Mouse (Mus musculus): ENCODE data around the gene Aplp1.
A peak's percentile ranks its signal among the peaks of the same experiment; 100 is the strongest.

Aplp1 gene

DNA sequence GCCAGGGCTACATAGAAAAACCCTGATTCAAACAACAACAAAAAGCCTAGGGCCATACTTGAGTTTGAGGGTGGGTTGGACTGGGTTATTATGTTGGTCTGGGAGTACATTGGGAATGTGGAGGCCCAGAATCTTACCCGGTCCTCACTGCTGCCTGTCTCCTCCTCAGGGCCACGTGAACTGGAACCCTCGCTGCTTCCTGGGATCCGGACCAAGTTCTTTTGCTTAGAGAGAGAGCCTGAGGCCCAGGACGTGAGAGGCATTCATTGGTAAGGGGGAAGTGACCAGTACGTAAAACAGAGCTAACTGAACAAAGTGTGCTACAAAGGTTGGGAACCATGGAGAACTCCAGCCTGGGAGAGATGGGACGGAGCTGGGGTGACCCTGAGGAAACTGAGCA lies 4.9 kb upstream of the Aplp1 start:
- no peak for DNase-seq (ENCODE audit: low read depth, low spot score)

DNA sequence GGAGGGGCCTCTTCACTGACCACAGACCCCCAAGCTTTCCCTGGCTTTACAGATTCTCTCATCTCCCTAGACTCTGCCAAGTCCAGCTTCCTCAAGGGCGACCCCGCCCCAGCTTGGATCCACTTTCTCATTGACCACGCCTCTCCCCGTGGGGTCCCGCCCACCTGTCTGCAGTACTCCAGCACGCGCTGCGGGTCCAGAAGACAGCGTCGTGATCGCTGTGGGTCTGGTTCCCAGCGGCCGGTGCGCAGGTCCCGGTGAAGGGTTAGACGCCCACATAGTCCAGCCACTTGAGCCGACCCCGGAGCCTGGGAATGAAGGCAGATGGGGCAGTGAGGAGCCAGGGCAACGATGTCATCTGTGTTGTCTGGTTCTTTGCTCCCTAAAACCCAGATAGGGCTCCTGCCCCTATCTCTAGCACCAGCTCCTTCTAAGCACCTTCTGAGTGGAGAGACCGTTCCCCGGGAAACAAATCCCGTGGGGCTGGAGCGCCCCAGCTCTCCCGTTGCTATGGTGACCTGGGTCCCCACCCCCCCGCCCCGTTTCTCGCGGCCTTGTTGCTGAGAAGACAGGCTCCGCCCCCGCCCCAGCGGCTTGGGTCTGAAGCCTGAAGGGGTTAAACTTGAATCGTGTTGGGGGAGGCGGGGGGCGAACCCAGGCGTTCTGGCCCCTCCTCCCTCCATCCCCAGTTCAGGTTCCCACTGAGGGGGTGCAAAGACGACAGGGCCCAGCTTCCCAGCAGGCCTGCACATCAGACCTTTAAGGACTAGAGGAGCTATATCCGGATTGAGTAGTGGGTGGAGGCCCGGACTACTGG lies 973 bp downstream of the Aplp1 start:
- DNase-seq (ENCODE audit: low read depth, low spot score), result no peak

DNA sequence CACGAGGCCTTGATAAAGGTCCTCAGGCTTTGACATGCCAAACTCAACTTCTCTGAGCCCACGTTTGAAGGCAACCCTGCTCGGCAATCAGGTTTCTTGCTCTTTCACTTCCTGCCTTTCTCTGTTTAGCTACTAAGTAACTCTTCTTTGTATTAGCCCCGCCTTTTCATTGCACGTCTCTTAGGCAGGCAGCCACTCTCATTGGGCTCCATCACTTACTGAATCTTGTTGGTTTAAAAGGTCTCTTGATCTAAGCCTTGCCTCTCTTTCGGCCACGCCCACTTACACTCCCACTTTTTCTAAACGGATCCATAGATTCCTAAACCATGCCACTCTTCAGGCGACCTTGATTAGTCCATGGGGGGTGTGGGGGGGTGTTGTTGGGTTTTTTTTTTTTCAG lies 1.6 kb downstream of the Aplp1 start:
- DNase-seq (ENCODE audit: low read depth, low spot score), result no peak

DNA sequence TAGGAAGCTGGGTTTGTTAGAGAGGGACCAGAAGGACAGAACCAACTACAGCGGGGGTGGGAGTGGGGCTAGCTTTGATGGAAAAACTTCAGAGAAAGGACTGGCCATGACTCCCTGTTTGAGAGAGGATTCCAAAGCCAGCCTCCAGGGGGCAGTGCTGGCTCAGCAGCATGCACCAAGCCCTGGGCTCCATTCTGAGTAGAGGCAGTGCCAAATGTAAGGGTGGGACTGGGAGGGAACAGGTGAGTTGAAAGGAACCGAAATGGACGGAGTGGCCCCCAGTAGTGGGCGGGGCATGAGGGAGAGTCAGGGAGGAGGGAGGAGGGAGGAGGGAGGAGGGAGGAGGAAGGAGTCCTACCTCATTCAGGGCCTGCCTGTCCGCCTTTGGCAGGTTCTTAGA lies 4.6 kb downstream of the Aplp1 start:
- no peak for DNase-seq (ENCODE audit: low read depth, low spot score)

DNA sequence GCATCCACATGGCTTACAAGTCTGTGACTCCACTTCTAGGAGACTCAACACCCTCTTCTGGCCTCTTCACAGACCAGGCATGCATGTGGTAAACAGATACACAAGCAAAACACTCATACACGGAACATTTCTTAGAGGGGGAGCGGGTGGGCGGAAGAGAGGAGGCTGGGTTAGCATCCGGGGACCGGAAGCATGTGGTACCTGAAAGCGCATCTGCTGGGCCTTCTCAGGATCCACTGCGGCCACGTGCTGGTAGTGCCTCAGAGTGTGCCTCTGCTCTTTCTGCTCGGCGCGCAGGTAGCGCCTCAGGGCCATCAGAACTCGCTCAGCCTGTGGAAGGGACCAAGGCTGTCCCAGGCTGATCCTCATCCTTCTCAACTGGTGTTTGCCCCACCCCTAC lies 5.6 kb downstream of the Aplp1 start:
- DNase-seq (ENCODE audit: low read depth, low spot score), result no peak

DNA sequence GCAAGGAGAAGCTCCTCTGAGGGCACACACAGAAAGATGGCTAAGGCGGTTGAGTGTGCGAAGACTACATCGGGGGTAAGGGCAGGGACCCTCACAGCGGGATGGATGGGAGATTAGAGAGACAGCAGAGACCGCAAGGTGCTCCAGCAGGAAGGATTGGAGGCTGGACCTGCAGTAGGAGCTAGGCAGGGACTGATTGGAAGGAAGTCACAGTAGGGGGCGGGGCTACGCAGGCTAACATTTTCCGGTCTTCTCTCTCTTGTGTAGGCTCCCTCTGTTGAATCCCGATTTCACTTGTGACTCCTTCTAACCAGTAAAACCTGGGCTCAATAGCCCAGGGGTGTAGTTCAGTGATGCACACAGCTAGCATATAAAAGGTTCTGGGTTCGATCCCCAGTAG lies 8.5 kb downstream of the Aplp1 start:
- DNase-seq (ENCODE audit: low read depth, low spot score), result no peak

DNA sequence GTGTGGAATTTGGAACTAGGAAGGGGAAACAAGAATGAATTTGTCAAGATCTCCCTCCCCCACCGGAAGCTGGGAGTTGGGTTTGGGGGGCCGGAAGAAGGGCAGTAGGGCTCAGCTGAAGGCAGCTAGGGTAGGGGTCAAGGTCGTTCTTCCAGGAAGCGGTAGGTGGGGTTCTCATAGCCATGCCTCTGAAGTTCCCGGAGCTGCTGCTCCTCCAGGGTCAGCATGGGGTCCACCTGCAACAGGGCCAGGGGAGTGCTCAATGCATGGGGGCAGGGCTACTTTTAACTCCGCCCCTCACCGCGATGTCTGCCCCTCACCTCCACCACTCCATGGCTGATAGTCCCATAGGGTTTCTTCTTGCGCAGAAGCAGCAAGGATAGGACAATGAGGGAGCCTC lies 10.2 kb downstream of the Aplp1 start:
- no peak for DNase-seq (ENCODE audit: low read depth, low spot score)

DNA sequence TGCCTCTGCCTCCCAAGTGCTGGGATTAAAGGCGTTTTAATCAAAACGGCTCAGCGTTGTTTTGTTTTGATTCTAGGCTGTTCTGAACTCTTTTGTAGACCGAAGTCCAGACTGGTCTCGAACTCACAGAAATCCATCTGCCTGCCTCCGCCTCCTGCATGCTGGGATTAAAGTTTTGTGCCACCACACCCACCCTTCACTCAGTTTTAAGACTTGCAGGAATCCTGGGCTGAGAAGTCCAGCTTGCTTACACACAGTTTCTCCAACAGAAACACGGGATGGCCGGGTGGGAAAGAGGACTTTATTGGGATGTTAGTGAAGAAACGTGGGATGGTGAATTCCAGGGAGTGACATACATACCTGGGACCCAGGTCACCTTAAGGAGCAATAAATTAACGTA lies 10.6 kb downstream of the Aplp1 start:
- DNase-seq (ENCODE audit: low read depth, low spot score), result no peak

DNA sequence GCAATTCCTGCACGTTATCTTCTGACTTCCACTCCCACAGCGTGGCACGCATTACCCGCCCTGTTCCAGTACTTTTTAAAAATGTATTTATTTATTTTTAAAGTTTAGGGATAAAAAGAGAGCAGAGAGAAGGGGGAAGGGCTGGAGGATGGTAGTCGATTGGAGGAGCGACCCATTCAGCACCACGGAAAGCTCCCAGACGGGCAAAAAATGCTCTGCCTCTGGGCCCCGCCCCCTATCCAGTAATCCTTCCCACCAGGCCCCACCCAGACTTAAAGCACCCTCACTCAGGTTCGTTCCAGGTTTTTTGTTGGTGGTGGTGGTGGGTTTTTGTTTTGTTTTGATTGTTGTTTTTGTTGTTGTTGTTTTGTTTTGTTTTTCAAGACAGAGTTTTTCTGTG lies 11.1 kb downstream of the Aplp1 start:
- DNase-seq (ENCODE audit: low read depth, low spot score), result no peak

DNA sequence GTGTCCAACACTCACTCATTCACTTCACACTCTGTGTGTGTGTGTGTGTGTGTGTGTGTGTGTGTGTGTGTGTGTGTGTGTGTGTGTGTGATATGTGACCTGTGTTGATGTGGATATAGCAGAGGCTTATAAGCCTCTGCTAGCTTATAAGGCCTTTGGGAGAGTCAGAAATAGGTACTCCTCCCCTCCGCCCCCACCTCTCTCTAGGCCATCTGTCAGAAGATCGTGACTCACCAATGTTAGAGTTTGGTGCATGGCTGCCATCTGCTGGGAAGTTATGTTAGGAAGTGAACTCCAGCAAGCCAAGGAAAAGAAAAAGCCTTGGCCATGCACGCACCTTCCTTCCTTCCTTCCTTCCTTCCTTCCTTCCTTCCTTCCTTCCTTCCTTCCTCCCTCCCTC lies 13.5 kb downstream of the Aplp1 start:
- DNase-seq (ENCODE audit: low read depth, low spot score), result peak; percentile 67

DNA sequence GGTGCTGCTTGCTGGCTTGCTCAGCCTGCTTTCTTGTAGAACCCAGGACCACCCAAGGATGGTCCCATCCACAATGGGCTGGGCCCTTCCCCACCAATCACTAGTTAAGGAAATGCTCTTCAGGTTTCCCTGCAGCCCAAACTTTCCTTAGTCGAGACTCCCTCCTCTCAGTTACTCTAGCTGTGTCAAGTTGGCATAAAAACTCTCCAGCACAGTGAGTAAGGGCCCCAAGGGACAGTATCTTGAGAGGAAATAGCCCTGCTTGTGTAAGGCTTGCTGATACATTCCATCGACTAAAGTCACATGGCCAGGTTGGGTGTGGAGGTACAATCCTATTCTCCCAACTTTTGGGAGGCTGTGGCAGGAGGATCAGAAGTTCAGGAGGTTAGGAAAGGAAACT lies 15.1 kb downstream of the Aplp1 start:
- DNase-seq (ENCODE audit: low read depth, low spot score), result no peak

DNA sequence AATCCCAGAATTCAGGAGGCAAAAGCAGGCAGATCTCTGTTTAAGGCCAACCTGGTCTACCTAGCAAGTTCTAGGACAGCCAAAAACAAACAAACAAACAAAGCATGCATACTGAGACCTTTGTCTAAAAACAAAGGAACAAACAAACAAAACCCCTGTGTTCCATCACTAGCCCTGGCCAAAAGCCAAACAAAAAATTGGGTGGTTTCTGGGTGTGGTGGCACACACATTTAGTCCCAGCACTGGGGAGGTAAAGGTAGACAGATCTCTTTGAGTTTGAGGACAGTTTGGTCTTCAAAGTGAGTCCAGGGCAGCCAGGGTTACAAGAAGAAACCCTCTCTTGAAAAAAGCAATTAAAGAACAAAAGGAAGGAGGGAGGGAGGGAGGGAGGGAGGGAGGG lies 16.0 kb downstream of the Aplp1 start:
- no peak for DNase-seq (ENCODE audit: low read depth, low spot score)

DNA sequence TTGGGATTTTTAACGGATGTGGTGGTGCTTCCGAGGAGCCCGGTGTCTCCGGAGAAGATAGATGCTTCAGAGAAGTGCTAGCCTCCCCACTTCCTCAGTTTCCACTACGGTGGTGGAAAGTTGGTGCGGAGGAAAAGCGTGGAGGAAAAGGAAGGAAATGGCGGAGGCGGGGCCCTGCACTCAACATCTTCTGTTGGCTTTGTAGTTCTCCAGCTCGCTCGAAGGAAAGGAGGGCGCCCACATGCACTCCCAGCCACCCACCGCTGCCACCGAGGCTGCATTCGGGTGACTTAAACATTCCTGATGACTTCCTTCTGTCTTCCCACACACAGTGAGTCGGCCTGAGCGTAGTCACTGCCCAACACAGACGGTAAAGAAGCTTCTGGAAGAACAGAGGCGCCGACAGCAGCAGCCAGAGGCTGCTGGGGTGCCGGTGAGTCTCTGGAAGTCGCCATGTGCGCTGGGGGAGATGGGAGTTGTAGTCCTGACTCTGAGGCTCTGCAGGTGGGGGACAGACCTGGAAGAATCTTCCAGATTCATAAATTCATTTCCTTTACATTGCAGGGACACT lies 22.2 kb downstream of the Aplp1 start:
- DNase-seq (ENCODE audit: low read depth, low spot score), result no peak

DNA sequence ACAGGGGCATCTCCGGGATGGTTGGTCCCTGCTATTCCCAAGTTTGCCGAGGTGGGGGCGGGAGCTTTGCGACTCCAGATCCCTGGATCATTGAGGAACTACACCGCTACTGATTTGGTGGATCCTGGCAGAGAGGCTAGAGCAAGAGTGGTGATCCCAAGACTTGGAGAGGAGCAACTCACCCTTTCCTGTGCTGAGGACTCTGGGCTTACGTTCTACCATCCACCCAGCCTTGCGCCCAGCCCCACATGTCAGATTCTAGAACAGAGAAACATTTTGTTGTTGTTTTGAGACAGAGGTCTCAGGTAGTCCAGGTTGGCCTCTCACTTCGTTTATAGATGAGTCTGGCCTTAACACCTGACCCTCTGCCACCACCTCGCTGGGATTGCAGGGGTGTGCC lies 22.8 kb downstream of the Aplp1 start:
- no peak for DNase-seq (ENCODE audit: low read depth, low spot score)

DNA sequence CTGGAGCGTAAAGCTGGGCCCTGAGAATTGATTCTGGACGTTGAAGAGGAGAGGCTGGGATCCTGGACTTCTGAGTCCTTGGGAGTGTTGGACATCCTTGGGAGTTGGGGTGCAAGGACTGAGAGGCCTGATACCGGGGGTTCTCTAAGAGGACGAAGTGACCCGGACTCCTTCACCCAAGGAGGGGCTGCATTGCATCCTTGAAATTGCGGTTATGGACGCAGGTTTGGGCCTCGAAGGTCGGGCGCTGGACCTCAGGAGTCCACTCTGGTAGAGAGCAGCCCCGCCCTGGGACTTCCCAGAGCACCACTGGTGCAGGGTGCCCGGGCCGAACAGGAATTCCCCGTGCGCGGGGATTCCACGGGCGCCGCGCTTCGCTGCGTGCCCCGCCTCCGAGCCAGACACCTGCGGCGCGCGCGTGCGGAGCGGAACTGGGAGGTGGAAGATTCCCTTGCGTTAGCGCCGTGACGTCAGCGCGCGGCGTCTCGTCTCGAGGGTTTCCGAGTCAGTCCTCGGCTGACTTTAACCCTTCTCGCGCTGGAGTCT lies 23.4 kb downstream of the Aplp1 start:
- DNase-seq (ENCODE audit: low read depth, low spot score), result peak; percentile 70

DNA sequence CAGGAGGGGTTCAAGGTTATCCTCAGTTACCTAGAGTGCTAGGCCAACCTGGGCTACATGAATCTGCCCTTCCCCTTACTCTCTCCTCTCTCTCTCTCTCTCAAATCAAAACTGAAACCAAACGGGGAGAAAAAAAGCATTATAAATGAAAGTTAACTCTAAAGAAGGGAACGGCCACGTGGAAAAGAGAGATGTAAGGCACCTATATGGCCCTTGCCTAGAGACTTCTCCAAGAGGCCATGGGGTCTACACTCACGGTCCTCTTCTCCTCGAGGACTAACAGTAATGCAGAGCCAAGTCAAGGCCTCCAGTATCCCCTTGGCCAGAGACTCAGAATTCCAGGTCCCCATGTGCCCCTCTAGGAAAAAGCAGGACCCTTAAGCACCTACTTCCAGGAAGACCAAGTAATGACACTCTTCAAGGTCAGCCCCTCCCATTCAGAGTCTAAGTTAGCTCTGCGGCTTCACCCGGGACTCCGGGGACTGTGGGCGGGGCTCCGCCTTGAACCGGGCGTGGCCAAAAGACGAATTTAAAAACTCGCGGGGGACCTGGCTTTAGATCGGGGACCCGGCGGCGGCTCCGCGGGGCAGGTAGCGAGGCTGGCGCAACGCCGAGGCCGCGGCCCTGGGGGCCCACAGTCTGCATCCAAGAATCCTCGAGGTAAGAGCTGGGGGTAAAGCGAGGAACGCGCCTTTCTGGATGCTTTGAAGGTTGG lies 24.0 kb downstream of the Aplp1 start, which contains the start of gene Nfkbid:
Nfkbid (plus strand) TSS at position 558 of the 715 bp plus-strand sequence.
- no peak for DNase-seq (ENCODE audit: low read depth, low spot score)

DNA sequence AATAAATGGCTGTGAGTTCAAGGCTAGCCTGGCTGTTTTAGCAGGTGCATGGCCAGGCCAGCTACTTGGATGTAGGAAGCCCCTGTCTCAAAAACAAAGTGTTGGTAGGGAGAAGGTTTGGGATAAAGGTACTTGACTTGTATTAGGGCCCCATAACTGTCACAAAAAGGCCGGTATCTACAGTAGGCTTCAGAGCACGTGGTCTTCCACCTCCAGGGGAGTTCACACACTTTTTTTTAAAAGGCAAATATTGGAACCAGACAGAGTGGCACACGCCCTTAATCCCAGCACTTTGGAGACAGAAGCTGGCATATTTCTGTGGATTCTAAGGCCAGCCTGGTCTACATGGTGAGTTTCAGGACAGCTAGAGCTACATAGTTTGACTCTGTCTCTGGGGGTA lies 24.7 kb downstream of the Aplp1 start:
- no peak for DNase-seq (ENCODE audit: low read depth, low spot score)

DNA sequence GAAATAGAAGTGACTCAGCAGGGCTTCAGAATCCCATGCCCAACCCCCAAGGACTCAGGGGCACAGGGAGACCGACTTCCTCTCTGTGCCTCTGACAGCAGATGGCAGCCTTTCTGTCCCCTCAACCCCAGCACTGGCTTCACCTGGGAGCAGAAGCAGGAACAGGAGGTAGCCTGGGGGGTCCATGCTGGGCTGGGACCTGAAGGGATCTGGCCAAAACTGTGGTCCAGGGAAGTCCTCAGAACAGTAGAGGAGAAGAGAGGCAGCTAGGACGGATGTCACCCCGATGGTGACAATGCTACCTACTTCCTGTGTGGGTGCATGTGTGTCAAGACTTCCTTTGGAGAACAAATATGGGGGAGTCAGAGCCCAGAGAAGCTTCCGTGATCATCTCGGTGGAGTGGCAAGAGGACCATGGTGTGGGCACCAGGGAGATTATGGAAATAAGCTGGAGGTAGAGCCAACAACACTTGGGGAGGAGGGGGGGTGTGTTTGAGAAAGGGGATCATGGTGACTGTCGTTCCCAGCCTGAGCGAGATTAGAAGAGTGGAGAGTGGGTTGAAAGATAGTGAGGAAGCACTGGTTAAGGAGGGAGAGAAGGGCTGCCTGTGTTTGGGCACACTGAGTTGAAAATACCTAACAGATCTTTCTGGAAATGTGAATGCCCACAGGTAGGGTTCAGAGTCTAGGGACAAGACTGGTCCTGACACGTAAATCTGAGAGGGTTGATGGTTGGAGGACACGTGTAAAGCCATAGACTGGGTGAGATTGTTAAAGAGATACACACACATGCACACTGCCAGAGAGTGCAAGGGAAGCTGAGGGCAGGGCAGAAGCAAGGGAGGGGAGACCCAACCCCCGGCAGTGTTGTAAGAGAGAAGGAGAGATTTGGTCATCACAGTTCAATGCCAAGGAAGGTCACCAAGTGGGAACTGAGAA lies 25.5 kb downstream of the Aplp1 start, which contains the start of gene Hcst:
Hcst (minus strand) TSS at position 294 of the 939 bp plus-strand sequence.
- no peak for DNase-seq (ENCODE audit: low read depth, low spot score)

DNA sequence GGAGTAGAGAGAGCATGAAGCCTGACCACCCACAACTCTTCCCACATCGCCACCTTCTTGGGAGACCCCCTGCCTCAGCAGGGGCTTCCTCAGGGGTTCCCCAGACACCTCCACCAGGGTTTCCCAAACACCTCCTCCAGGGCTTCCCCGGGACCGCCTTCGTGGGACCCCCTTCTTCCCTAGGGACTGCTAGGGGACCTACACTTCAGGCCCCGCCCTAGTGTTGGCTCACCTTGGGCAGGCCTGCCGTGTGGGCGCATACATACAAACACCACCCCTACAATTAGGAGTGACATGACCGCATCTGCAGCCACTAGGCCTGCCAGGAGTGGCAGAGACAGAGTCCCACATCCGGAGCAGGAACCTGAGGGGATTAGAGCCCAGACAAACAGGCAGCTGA lies 27.5 kb downstream of the Aplp1 start:
- no peak for DNase-seq (ENCODE audit: low read depth, low spot score)

DNA sequence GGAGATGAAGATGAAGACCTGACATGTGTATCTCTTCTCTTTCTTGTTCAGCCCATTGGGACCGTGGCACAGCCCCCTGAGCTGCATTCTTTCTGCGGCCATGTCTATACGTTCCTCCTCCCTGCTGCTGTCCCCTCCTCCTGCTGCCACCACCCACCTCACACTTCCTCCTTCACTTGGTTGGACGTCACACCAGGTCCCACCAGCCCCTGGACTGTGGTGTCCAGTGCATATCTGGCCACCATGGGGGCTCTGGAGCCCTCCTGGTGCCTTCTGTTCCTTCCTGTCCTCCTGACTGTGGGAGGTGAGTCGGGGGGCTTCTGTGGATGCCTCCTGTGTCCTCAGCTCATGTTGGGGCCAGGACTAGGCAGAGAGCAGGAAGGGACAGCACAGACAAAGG lies 31.7 kb downstream of the Aplp1 start, which contains the start of gene Tyrobp:
Tyrobp (plus strand) TSS at position 165 of the 400 bp plus-strand sequence.
- DNase-seq (ENCODE audit: low read depth, low spot score), result no peak

DNA sequence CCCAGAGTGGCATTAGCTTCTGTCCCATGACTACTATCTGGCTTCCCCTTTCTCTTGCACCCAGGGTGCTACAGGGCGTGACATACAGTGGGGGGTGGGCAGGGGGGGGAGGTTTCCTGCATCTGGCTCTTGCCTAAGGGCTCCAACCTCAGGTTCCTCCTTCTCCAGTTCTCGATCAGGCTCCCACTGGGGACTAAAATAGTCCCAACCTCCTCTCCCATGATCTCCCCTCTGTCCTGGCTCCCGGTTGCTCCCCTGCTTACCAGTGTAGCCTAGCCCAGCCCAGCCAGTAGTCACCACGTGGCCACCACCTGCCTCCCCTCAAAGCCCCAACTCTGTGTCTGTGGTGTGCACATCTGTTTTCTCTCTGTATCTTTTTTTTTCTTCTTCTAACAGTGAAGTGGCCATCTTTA lies 32.6 kb downstream of the Aplp1 start:
- DNase-seq (ENCODE audit: low read depth, low spot score), result no peak

Measured in retina, adult 2 months (tissue).